Comparison of ENCODE assay signal across 8 mouse cellular contexts in the genomic region with DNA sequence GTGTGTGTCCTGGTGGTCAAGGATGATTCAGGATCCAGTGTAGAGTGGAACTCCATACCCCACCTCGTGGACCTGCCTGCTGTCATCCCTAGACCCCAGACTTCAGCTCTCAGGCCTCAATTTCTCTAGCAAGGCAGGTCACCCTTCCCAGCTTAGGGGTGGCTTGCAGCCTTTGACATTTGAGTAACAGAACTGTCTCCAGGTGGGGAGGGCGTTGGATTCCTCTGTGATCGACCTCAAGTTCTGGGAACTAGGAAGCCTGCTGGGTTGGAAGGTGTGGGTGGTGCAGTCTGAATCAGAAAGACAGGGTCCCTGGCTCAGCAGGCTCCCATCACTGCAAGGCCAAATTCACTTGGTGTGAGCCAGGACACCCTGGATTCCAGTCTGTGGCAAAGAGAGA. TPM values are rescaled to one million over a fixed set of nuclear protein-coding genes. Genes with fewer than 3 reads are reported as not detected.
DNase-seq lines count a peak whose midpoint lies in the region; ATAC-seq and TF ChIP-seq lines count a peak whose summit lies in the region.
"Had no signal": no experiment of that assay in that cellular context is flagged by ENCODE, and none has a peak within 500 bp of the region (broad histone marks: within the 10 kb centered on the region; RNA-seq: fewer than 3 reads in every experiment).

No protein-coding gene starts in this region.

- no peak for TF ChIP-seq CTCF in left cerebral cortex, adult 2 months (IDR thresholded peaks at IDR 0.05)
- TF ChIP-seq CTCF in midbrain, postnatal 0 days (IDR thresholded peaks at IDR 0.05): no peak

- peak in 1 of 2 experiments; percentile 23 for DNase-seq in left cerebral cortex, adult 2 months (ENCODE audit: extremely low spot score in 1 of 2, low spot score in 2 of 2)
- DNase-seq in left cerebral cortex, postnatal 14 days (ENCODE audit: low spot score in 2 of 2): no peak
- DNase-seq in embryonic facial prominence, embryonic 10.5 days (ENCODE audit: low spot score): no peak
- no peak for DNase-seq in midbrain, postnatal 0 days (ENCODE audit: low spot score)
- no peak for DNase-seq in natural killer cell, adult 2 months (ENCODE audit: low spot score in 2 of 2)
- DNase-seq: cerebellum, postnatal 25 days had no signal

- intact Hi-C loops in left cerebral cortex, adult 2 months (cut with DNase I): loop anchor here (5.0 kb wide), 1 partner anchor 102 kb away; a partner anchor contains a TSS
- intact Hi-C loops in left cerebral cortex, postnatal 14 days (cut with DNase I): loop anchor here (5.0 kb wide), 2 partner anchors 47 to 107 kb away; a partner anchor contains a TSS

- H3K9me3 ChIP-seq in embryonic facial prominence, embryonic 10.5 days: no peaks in the 10 kb centered on the region
- no peaks in the 10 kb centered on the region for H3K9me3 ChIP-seq in hindbrain, embryonic 13.5 days
- no peaks in the 10 kb centered on the region for H3K9me3 ChIP-seq in midbrain, postnatal 0 days (ENCODE audit: low read length)

- H3K4me3 ChIP-seq in left cerebral cortex, adult 2 months: peak overlapping the region; percentile 83
- H3K4me3 ChIP-seq in embryonic facial prominence, embryonic 10.5 days: peak overlapping the region; percentile 91
- H3K4me3 ChIP-seq in hindbrain, embryonic 13.5 days: peak overlapping the region; percentile 77
- H3K4me3 ChIP-seq in midbrain, postnatal 0 days (ENCODE audit: low read depth, low read length): peak overlapping the region; percentile 82; the same call in 1 of the 2 replicates

- peak overlapping the region; percentile 86; the same call in 1 of the 2 replicates for H3K9ac ChIP-seq in hindbrain, embryonic 13.5 days
- no peak overlapping the region for H3K9ac ChIP-seq in midbrain, postnatal 0 days (replicated peaks; ENCODE audit: low read length, poor library complexity, severe bottlenecking)

- ATAC-seq in hindbrain, embryonic 13.5 days (ENCODE audit: low FRiP score): no peak
- no peak for ATAC-seq in midbrain, postnatal 0 days (ENCODE audit: low FRiP score)
- no peak for ATAC-seq in megakaryocyte progenitor cell, adult 5-6 weeks (replicated peaks; ENCODE audit: poor library complexity)

- peaks cover 96% of the 10 kb centered on the region for H3K4me1 ChIP-seq in embryonic facial prominence, embryonic 10.5 days
- peaks cover 81% of the 10 kb centered on the region for H3K4me1 ChIP-seq in hindbrain, embryonic 13.5 days (replicated peaks)
- H3K4me1 ChIP-seq in midbrain, postnatal 0 days (ENCODE audit: insufficient read depth, low read length): peaks cover 11% of the 10 kb centered on the region

- H3K27ac ChIP-seq in left cerebral cortex, adult 2 months: peak overlapping the region; percentile 96
- no peak overlapping the region for H3K27ac ChIP-seq in embryonic facial prominence, embryonic 10.5 days (replicated peaks)
- no peak overlapping the region for H3K27ac ChIP-seq in hindbrain, embryonic 13.5 days
- no peak overlapping the region for H3K27ac ChIP-seq in midbrain, postnatal 0 days (ENCODE audit: low read depth, low read length)

- H3K36me3 ChIP-seq in embryonic facial prominence, embryonic 10.5 days (replicated peaks): no peaks in the 10 kb centered on the region
- no peaks in the 10 kb centered on the region for H3K36me3 ChIP-seq in hindbrain, embryonic 13.5 days
- no peaks in the 10 kb centered on the region for H3K36me3 ChIP-seq in midbrain, postnatal 0 days (ENCODE audit: insufficient read depth, low read length)

- no peaks in the 10 kb centered on the region for H3K27me3 ChIP-seq in embryonic facial prominence, embryonic 10.5 days (replicated peaks; ENCODE audit: low read depth, poor library complexity, severe bottlenecking)
- H3K27me3 ChIP-seq in hindbrain, embryonic 13.5 days: no peaks in the 10 kb centered on the region
- H3K27me3 ChIP-seq in midbrain, postnatal 0 days (ENCODE audit: insufficient read depth, low read length): no peaks in the 10 kb centered on the region

- 73% methylated on average over 3 of the region's 3 CpGs for WGBS in embryonic facial prominence, embryonic 10.5 days
- 85% methylated on average over 3 of the region's 3 CpGs for WGBS in hindbrain, embryonic 13.5 days
- WGBS in midbrain, postnatal 0 days: 75% methylated on average over 3 of the region's 3 CpGs

- H3K4me2 ChIP-seq in hindbrain, embryonic 13.5 days: peak overlapping the region; percentile 93
- peak overlapping the region; percentile 89 for H3K4me2 ChIP-seq in midbrain, postnatal 0 days (ENCODE audit: low read depth, low read length, poor library complexity, severe bottlenecking)

RNA-seq across cellular contexts. Expression of a gene that starts 2.2 kb away (rescaled TPM):
- total RNA-seq in left cerebral cortex, adult 2 months (2021): 10 to 100 TPM; 48.2 to 59.7 TPM
- 10 to 100 TPM; 46.7 to 48.0 TPM for total RNA-seq in left cerebral cortex, postnatal 14 days (2021)
- polyA plus RNA-seq in embryonic facial prominence, embryonic 10.5 days (2016; fragmentation: Nextera tagmentation; extraction: Ambion mirVana): 8.5 TPM in 2 replicates
- polyA plus RNA-seq in hindbrain, embryonic 13.5 days (2015; fragmentation: Nextera tagmentation; extraction: Ambion mirVana): 4.6 and 4.9 TPM in 2 replicates
- total RNA-seq in midbrain, postnatal 0 days (2014; rRNA removed): 13.7 and 18.1 TPM in 2 replicates
- polyA plus RNA-seq in midbrain, postnatal 0 days (2015; fragmentation: Nextera tagmentation; extraction: Ambion mirVana): 7.7 and 8.3 TPM in 2 replicates
- 5.3 and 5.4 TPM in 2 replicates for total RNA-seq in megakaryocyte progenitor cell, adult 5-6 weeks (2015)
- 4.3 and 6.0 TPM in 2 replicates for total RNA-seq in megakaryocyte progenitor cell, adult 5-6 weeks (2017)

RNA-seq across cellular contexts. Expression of a gene that starts 13.5 kb away (rescaled TPM):
- total RNA-seq in left cerebral cortex, adult 2 months (2021): 10 to 100 TPM; 46.5 to 51.3 TPM
- total RNA-seq in left cerebral cortex, postnatal 14 days (2021): 10 to 100 TPM; 44.5 to 46.3 TPM
- polyA plus RNA-seq in embryonic facial prominence, embryonic 10.5 days (2016; fragmentation: Nextera tagmentation; extraction: Ambion mirVana): 34.7 and 35.0 TPM in 2 replicates
- 28.8 and 31.3 TPM in 2 replicates for polyA plus RNA-seq in hindbrain, embryonic 13.5 days (2015; fragmentation: Nextera tagmentation; extraction: Ambion mirVana)
- 34.2 and 52.6 TPM in 2 replicates for total RNA-seq in midbrain, postnatal 0 days (2014; rRNA removed)
- 26.1 and 29.8 TPM in 2 replicates for polyA plus RNA-seq in midbrain, postnatal 0 days (2015; fragmentation: Nextera tagmentation; extraction: Ambion mirVana)
- total RNA-seq in megakaryocyte progenitor cell, adult 5-6 weeks (2015): 34.1 and 35.2 TPM in 2 replicates
- 17.1 and 19.2 TPM in 2 replicates for total RNA-seq in megakaryocyte progenitor cell, adult 5-6 weeks (2017)

RNA-seq across cellular contexts. Expression of a gene that starts 15.2 kb away (rescaled TPM):
- total RNA-seq in left cerebral cortex, adult 2 months (2021): 100 to 1,000 TPM; 185 to 191 TPM
- total RNA-seq in left cerebral cortex, postnatal 14 days (2021): 100 to 1,000 TPM; 212 to 220 TPM
- 79.8 and 84.9 TPM in 2 replicates for polyA plus RNA-seq in embryonic facial prominence, embryonic 10.5 days (2016; fragmentation: Nextera tagmentation; extraction: Ambion mirVana)
- 93.8 and 96.2 TPM in 2 replicates for polyA plus RNA-seq in hindbrain, embryonic 13.5 days (2015; fragmentation: Nextera tagmentation; extraction: Ambion mirVana)
- total RNA-seq in midbrain, postnatal 0 days (2014; rRNA removed): 264 and 275 TPM in 2 replicates
- polyA plus RNA-seq in midbrain, postnatal 0 days (2015; fragmentation: Nextera tagmentation; extraction: Ambion mirVana): 152 and 157 TPM in 2 replicates
- total RNA-seq in megakaryocyte progenitor cell, adult 5-6 weeks (2015): 59.7 and 79.8 TPM in 2 replicates
- total RNA-seq in megakaryocyte progenitor cell, adult 5-6 weeks (2017): 20.5 and 29.4 TPM in 2 replicates

RNA-seq across cellular contexts. Expression of a gene that starts 27.8 kb away (rescaled TPM):
- 10 to 100 TPM; 41.5 to 44.8 TPM for total RNA-seq in left cerebral cortex, adult 2 months (2021)
- 10 to 100 TPM; 35.8 to 39.3 TPM for total RNA-seq in left cerebral cortex, postnatal 14 days (2021)
- 84.8 and 88.2 TPM in 2 replicates for polyA plus RNA-seq in embryonic facial prominence, embryonic 10.5 days (2016; fragmentation: Nextera tagmentation; extraction: Ambion mirVana)
- polyA plus RNA-seq in hindbrain, embryonic 13.5 days (2015; fragmentation: Nextera tagmentation; extraction: Ambion mirVana): 65.1 and 67.5 TPM in 2 replicates
- 27.8 and 32.4 TPM in 2 replicates for total RNA-seq in midbrain, postnatal 0 days (2014; rRNA removed)
- polyA plus RNA-seq in midbrain, postnatal 0 days (2015; fragmentation: Nextera tagmentation; extraction: Ambion mirVana): 73.1 and 76.9 TPM in 2 replicates
- 25.9 and 27.2 TPM in 2 replicates for total RNA-seq in megakaryocyte progenitor cell, adult 5-6 weeks (2015)
- total RNA-seq in megakaryocyte progenitor cell, adult 5-6 weeks (2017): 11.2 and 15.9 TPM in 2 replicates

RNA-seq across cellular contexts. Expression of a gene that starts 27.8 kb away (rescaled TPM):
- 1 to 10 TPM; 1.3 to 5.6 TPM for total RNA-seq in left cerebral cortex, adult 2 months (2021)
- 1 to 10 TPM; 2.8 TPM for total RNA-seq in left cerebral cortex, postnatal 14 days (2021)
- 10.9 and 14.1 TPM in 2 replicates for polyA plus RNA-seq in embryonic facial prominence, embryonic 10.5 days (2016; fragmentation: Nextera tagmentation; extraction: Ambion mirVana)
- 4.4 and 6.4 TPM in 2 replicates for polyA plus RNA-seq in hindbrain, embryonic 13.5 days (2015; fragmentation: Nextera tagmentation; extraction: Ambion mirVana)
- total RNA-seq in midbrain, postnatal 0 days (2014; rRNA removed): 4.0 and 6.2 TPM in 2 replicates
- 4.6 and 4.9 TPM in 2 replicates for polyA plus RNA-seq in midbrain, postnatal 0 days (2015; fragmentation: Nextera tagmentation; extraction: Ambion mirVana)
- total RNA-seq in megakaryocyte progenitor cell, adult 5-6 weeks (2015): 0.57 and 0.81 TPM in 2 replicates
- 0.08 TPM in 1 of 2 replicates, not detected in the other for total RNA-seq in megakaryocyte progenitor cell, adult 5-6 weeks (2017)
